In genomic region chr9:103241206-103241605, GRCm38 (mm10) we compare ENCODE assay signal across 33 mouse cellular contexts. TPM values are rescaled to one million over a fixed set of nuclear protein-coding genes. Genes with fewer than 3 reads are reported as not detected.
DNase-seq lines count a peak whose midpoint lies in the region; ATAC-seq and TF ChIP-seq lines count a peak whose summit lies in the region.
"Had no signal": no experiment of that assay in that cellular context is flagged by ENCODE, and none has a peak within 500 bp of the region (broad histone marks: within the 10 kb centered on the region; RNA-seq: fewer than 3 reads in every experiment).

No protein-coding gene starts in this region.

- no peak for TF ChIP-seq POLR2A in liver, adult 2 months (IDR thresholded peaks at IDR 0.05; ENCODE audit: extremely low read depth, insufficient read depth, low read length)

- H3K79me2 ChIP-seq in liver, adult 2 months (ENCODE audit: control insufficient read depth, insufficient read depth, low read length) = no peaks in the 10 kb centered on the region; the same call in 1 of the 2 replicates

- H3K4me1 ChIP-seq in liver, adult 2 months (ENCODE audit: control insufficient read depth, insufficient read depth, low read length) = peaks cover 36% of the 10 kb centered on the region
- peaks cover 18% of the 10 kb centered on the region for H3K4me1 ChIP-seq in liver, embryonic 15.5 days (replicated peaks)
- H3K4me1 ChIP-seq in hindbrain, postnatal 0 days (ENCODE audit: insufficient read depth, low read length) = no peaks in the 10 kb centered on the region
- H3K4me1 ChIP-seq: embryonic facial prominence, embryonic 12.5 days; heart, embryonic 13.5 days; limb, embryonic 10.5 days; limb, embryonic 15.5 days; stomach, embryonic 15.5 days had no signal

- H3K9ac ChIP-seq in liver, adult 2 months (ENCODE audit: low read depth, low read length) = no peak overlapping the region
- H3K9ac ChIP-seq in liver, embryonic 15.5 days = no peak overlapping the region
- H3K9ac ChIP-seq in hindbrain, postnatal 0 days (replicated peaks; ENCODE audit: low read length) = no peak overlapping the region
- H3K9ac ChIP-seq: embryonic facial prominence, embryonic 12.5 days; heart, embryonic 13.5 days; hindbrain, embryonic 14.5 days; limb, embryonic 15.5 days; stomach, embryonic 15.5 days had no signal

- no peak overlapping the region for H3K4me2 ChIP-seq in liver, embryonic 15.5 days
- no peak overlapping the region for H3K4me2 ChIP-seq in hindbrain, postnatal 0 days (ENCODE audit: low read depth, low read length)
- H3K4me2 ChIP-seq: embryonic facial prominence, embryonic 12.5 days; heart, embryonic 13.5 days; hindbrain, embryonic 14.5 days; limb, embryonic 15.5 days; midbrain, embryonic 11.5 days; stomach, embryonic 15.5 days had no signal

- H3K27me3 ChIP-seq in liver, adult 2 months (ENCODE audit: control insufficient read depth, insufficient read depth, low read length) = no peaks in the 10 kb centered on the region
- H3K27me3 ChIP-seq in liver, embryonic 15.5 days = no peaks in the 10 kb centered on the region
- no peaks in the 10 kb centered on the region for H3K27me3 ChIP-seq in hindbrain, postnatal 0 days (ENCODE audit: insufficient read depth, low read length)
- H3K27me3 ChIP-seq: embryonic facial prominence, embryonic 12.5 days; limb, embryonic 15.5 days; stomach, embryonic 15.5 days had no signal

- no peak for TF ChIP-seq CTCF in liver, adult 2 months (IDR thresholded peaks at IDR 0.05; ENCODE audit: low read depth, low read length)
- TF ChIP-seq CTCF in hindbrain, postnatal 0 days (IDR thresholded peaks at IDR 0.05; ENCODE audit: low read depth) = no peak

- ATAC-seq in liver, embryonic 15.5 days (ENCODE audit: insufficient read depth) = peak; percentile 56
- no peak for ATAC-seq in hindbrain, postnatal 0 days
- ATAC-seq: activated CD4-positive, CD25-positive, alpha-beta regulatory T cell, adult 4 months; forebrain, embryonic 14.5 days; inflammation-experienced regulatory T-cells, adult 6 months; midbrain, embryonic 16.5 days had no signal

- no peak overlapping the region for H3K4me3 ChIP-seq in liver, adult 2 months (ENCODE audit: insufficient read depth, low read depth, low read length)
- H3K4me3 ChIP-seq in liver, embryonic 15.5 days (replicated peaks) = no peak overlapping the region
- H3K4me3 ChIP-seq in hindbrain, postnatal 0 days (ENCODE audit: low read length) = no peak overlapping the region
- H3K4me3 ChIP-seq: embryonic facial prominence, embryonic 12.5 days; heart, adult 2 months; heart, embryonic 13.5 days; limb, embryonic 10.5 days; limb, embryonic 15.5 days; stomach, embryonic 15.5 days had no signal

- no peaks in the 10 kb centered on the region for H3K36me3 ChIP-seq in liver, adult 2 months (ENCODE audit: control insufficient read depth, insufficient read depth, low read length)
- no peaks in the 10 kb centered on the region for H3K36me3 ChIP-seq in liver, embryonic 15.5 days (replicated peaks)
- H3K36me3 ChIP-seq in hindbrain, postnatal 0 days (ENCODE audit: insufficient read depth, low read length) = no peaks in the 10 kb centered on the region
- H3K36me3 ChIP-seq: embryonic facial prominence, embryonic 12.5 days; heart, embryonic 13.5 days; limb, embryonic 10.5 days; limb, embryonic 15.5 days; stomach, embryonic 15.5 days had no signal

- peak overlapping the region; percentile 92 for H3K27ac ChIP-seq in liver, adult 2 months (replicated peaks; ENCODE audit: insufficient read depth, low read depth, low read length)
- peak overlapping the region; percentile 76 for H3K27ac ChIP-seq in liver, embryonic 15.5 days (replicated peaks)
- no peak overlapping the region for H3K27ac ChIP-seq in hindbrain, postnatal 0 days
- H3K27ac ChIP-seq: embryonic facial prominence, embryonic 12.5 days; heart, adult 2 months; heart, embryonic 13.5 days; hindbrain, embryonic 14.5 days; kidney, postnatal 0 days; limb, embryonic 10.5 days; limb, embryonic 15.5 days; stomach, embryonic 15.5 days had no signal

- H3K9me3 ChIP-seq in liver, embryonic 15.5 days (replicated peaks) = no peaks in the 10 kb centered on the region
- no peaks in the 10 kb centered on the region for H3K9me3 ChIP-seq in hindbrain, postnatal 0 days (ENCODE audit: low read length)
- H3K9me3 ChIP-seq: embryonic facial prominence, embryonic 12.5 days; heart, embryonic 13.5 days; limb, embryonic 10.5 days; limb, embryonic 15.5 days; stomach, embryonic 15.5 days had no signal

- 12% methylated on average over 2 of the region's 2 CpGs for WGBS in liver, adult 2 months
- whole genome bisulfite sequencing in liver, embryonic 15.5 days (ENCODE audit: insufficient replicate concordance) = 54% methylated on average over 2 of the region's 2 CpGs
- WGBS in hindbrain, postnatal 0 days = 88% methylated on average over 2 of the region's 2 CpGs

- DNase-seq in kidney, adult 11 months = peak; percentile 17
- DNase-seq in kidney, postnatal 10 days = no peak
- peak; percentile 96 for DNase-seq in liver, adult 2 months (ENCODE audit: extremely low read depth, low read depth, low spot score)
- no peak for DNase-seq in liver
- no peak for DNase-seq in gastrocnemius, adult 18-20 months (ENCODE audit: low spot score)
- DNase-seq in hindbrain, postnatal 0 days (ENCODE audit: low spot score) = no peak
- DNase-seq: adrenal gland, adult 2 months; cerebellum, adult 11 months; cerebellum, adult 9-10 months; embryo, embryonic 11 days; gastrocnemius, postnatal 36 days; heart, adult 2 months; heart, postnatal 10 days; lung, postnatal 36 days; right cerebral cortex, postnatal 25 days had no signal

RNA-seq across cellular contexts. Expression of gene Trf, which starts 11.0 kb away (rescaled TPM):
- total RNA-seq in liver, adult 2 months (2014; rRNA removed) = 18,586 and 23,528 TPM in 2 replicates
- 26,375 and 34,444 TPM in 2 replicates for polyA plus RNA-seq in liver, adult 2 months (2012; rRNA removed)
- 10,865 and 16,074 TPM in 2 replicates for polyA plus RNA-seq in liver, embryonic 15.5 days (2015; fragmentation: Nextera tagmentation; extraction: Ambion mirVana)
- total RNA-seq in gastrocnemius, adult 18-20 months (2021) = 10 to 100 TPM; 18.2 to 29.2 TPM
- 20.2 and 44.2 TPM in 2 replicates for total RNA-seq in hindbrain, postnatal 0 days (2014; rRNA removed)
- polyA plus RNA-seq in hindbrain, postnatal 0 days (2015; fragmentation: Nextera tagmentation; extraction: Ambion mirVana) = 42.1 and 45.4 TPM in 2 replicates
- total RNA-seq: CH12.LX had no signal
- polyA plus RNA-seq: C2C12 had no signal

RNA-seq across cellular contexts. Expression of gene Gm20425, which starts 11.1 kb away (rescaled TPM):
- total RNA-seq in liver, adult 2 months (2014; rRNA removed) = 0.94 and 1.1 TPM in 2 replicates
- polyA plus RNA-seq in liver, adult 2 months (2012; rRNA removed) = 0.37 and 0.43 TPM in 2 replicates
- 0.24 and 2.3 TPM in 2 replicates for polyA plus RNA-seq in liver, embryonic 15.5 days (2015; fragmentation: Nextera tagmentation; extraction: Ambion mirVana)
- total RNA-seq in gastrocnemius, adult 18-20 months (2021) = 1 to 10 TPM; 2.7 to 3.9 TPM
- total RNA-seq in hindbrain, postnatal 0 days (2014; rRNA removed) = 0.99 and 3.7 TPM in 2 replicates
- 3.3 and 5.2 TPM in 2 replicates for polyA plus RNA-seq in hindbrain, postnatal 0 days (2015; fragmentation: Nextera tagmentation; extraction: Ambion mirVana)
- total RNA-seq: CH12.LX; hematopoietic stem cell, adult 5-6 weeks; neutrophil, adult 5-6 weeks had no signal
- polyA plus RNA-seq: adrenal gland, adult 2 months; C2C12; heart, adult 2 months; heart, embryonic 13.5 days; limb, embryonic 10.5 days; neural tube, embryonic 11.5 days had no signal

RNA-seq across cellular contexts. Expression of gene Srprb, which starts 39.3 kb away (rescaled TPM):
- total RNA-seq in liver, adult 2 months (2014; rRNA removed) = 8.5 and 10.7 TPM in 2 replicates
- polyA plus RNA-seq in liver, adult 2 months (2012; rRNA removed) = 16.8 and 22.8 TPM in 2 replicates
- polyA plus RNA-seq in liver, embryonic 15.5 days (2015; fragmentation: Nextera tagmentation; extraction: Ambion mirVana) = 18.9 and 22.5 TPM in 2 replicates
- total RNA-seq in gastrocnemius, adult 18-20 months (2021) = 10 to 100 TPM; 16.2 to 17.2 TPM
- total RNA-seq in hindbrain, postnatal 0 days (2014; rRNA removed) = 55.3 and 58.1 TPM in 2 replicates
- polyA plus RNA-seq in hindbrain, postnatal 0 days (2015; fragmentation: Nextera tagmentation; extraction: Ambion mirVana) = 43.1 and 44.3 TPM in 2 replicates

Comparison
In these comparisons a context has a peak if more than half of its experiments do, and no peak if none do; other contexts are left out.
1. DNase-seq: peak in kidney, adult 11 months (single experiment) and liver, adult 2 months (single experiment); none in kidney, postnatal 10 days (single experiment), liver (single experiment), gastrocnemius, adult 18-20 months (single experiment) and hindbrain, postnatal 0 days (single experiment).
2. RNA of gene Trf, which starts 11.0 kb away (total RNA-seq): 18,586 to 23,528 TPM in liver, adult 2 months; 20.2 to 44.2 TPM in hindbrain, postnatal 0 days and 18.2 to 29.2 TPM in gastrocnemius, adult 18-20 months; every median in the first group is over 100 times any median in the second.